Mouse (Mus musculus) CD4-positive, CD25-positive, alpha-beta regulatory T cell, adult 2 months (primary cell): ENCODE data around the gene Pspn.

ENCODE experiments used
- DNase-seq: peaks from one replicate; pipeline ENCODE4 v3.0.0-alpha.2; 2012; ENCODE audit warnings: low read depth, low spot score

The Pspn gene

DNA sequence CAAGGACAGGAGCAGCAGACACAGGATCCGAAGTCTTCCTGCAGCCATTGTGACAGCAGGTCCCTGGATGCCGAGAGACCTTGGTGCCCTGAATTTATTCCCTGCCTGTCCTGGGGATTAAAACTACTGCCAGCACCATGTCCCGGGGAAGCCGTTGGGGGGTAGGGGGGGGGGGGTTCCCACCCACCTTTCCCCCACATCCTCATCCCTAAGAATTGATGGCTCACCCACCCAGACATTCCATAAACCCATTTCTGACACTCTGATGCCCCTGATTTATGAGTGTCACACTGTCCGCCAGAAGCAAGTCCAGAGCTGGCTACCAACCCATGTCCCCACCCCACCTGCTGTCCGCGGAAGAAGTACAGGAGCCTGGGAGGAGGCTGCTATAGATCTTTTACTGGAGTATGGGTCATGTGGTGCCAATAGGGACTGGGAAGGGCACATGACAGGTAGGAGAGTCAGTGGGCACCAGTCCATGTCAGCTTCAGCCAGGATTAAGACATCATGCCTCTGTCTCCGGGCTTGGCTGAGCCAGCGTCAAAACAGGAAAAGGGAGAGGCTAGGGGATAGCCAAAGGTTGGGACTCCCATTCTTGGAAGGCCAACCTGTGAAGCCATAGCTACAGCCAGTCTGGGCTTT is at the start of gene Pspn:
TSS of gene Pspn (minus strand) at position 51 of the 642 bp plus-strand sequence.
- DNase-seq: no peak

DNA sequence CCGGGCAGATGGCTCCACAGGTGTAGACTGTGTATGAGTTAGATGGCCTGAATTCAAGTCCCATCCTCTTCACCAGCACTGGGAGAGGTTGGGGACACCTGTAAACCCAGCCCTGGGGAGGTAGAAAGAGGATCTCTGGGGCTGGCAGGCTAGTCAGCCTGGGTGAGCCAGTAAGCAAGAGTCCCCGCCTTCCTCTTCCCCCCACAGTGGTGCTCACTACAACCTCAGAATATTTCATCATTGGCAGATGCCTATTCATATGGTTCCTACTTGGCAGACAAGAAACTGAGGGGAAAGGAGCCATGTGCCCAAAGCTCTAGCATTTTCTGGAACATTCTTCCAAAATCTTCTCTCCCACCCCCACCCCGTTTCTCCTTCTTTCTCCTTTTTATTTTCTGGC is 49.0 kb upstream of the Pspn start:
- DNase-seq: no peak

DNA sequence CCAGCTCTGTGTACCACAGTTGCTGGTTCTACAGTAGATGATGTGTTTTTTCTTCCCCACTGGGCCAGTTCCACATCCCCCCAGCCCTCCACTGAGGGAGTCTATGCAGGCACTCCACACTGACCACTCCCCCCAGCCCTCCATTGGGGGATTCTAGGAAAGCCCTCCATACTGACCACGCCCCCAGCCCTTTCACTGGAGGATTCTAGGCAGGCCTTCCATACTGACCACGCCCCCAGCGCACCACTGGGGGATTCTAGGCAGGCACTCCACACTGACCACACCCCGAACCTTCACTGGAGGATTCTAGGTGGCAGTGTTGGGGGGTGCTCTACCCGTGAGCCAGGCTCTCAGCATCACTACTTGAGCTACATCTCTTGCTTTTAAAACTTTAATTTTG is 47.6 kb upstream of the Pspn start:
- no peak for DNase-seq

DNA sequence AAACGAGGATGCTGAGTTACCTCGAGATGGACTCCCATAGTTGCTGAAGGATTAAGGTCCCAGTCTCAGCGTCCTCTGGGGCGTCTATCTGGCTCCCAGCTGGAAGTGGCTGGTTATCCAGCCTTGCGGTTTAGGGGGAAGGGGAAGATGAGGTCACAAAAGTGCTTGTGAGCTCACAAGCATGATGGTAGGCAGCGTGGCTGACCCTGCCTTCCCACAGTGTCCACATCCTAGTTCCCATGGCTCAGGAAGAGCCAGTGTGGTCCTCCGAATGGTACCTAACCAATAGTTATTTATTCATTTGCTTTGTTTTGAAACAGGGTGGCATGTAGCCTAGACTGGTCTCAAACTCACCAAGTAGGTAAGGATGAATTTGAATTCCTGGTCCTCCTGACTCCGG is 41.7 kb upstream of the Pspn start, which contains the start of gene Slc25a41:
TSS of gene Slc25a41 (minus strand) at position 101 of the 400 bp plus-strand sequence.
- DNase-seq: no peak

DNA sequence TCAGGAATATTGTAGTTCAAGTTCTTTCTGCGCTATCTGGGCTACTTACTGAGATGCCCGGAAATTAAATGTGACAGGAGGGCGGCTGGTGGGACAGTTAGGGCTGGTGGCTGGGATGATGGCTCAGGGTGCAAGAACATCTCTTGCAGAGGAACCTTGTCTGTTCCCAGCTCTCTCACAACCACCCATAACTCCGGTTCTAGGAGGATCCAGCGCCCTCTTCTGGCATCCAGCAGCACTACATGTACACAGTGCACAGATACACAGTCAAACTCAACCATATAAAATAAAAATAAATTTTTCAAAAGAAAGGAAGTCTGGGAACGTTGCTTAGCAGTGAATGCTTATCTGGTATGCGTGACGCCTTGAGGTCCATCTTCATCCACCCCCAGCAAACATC is 39.2 kb upstream of the Pspn start:
- DNase-seq: peak; percentile 20

DNA sequence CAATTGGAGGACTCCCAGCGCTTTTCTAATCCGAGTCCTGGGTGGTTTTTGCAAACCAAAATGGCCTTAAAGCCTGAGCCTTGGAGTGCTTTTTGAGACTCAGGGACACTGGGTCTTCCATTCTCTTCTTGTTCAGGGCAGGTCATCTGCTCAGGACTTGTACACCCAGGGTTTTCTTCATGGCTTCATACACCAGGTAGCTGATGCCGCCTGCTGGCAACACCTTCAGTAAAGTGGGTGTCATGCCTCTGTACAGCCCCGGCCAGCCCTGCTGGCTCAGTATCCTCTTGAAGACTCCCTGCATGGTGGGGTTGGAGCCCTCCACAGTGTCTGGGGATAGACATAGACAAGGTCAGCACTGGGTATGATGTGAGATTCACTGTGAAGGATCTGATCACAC is 33.0 kb upstream of the Pspn start:
- DNase-seq: peak; percentile 24

DNA sequence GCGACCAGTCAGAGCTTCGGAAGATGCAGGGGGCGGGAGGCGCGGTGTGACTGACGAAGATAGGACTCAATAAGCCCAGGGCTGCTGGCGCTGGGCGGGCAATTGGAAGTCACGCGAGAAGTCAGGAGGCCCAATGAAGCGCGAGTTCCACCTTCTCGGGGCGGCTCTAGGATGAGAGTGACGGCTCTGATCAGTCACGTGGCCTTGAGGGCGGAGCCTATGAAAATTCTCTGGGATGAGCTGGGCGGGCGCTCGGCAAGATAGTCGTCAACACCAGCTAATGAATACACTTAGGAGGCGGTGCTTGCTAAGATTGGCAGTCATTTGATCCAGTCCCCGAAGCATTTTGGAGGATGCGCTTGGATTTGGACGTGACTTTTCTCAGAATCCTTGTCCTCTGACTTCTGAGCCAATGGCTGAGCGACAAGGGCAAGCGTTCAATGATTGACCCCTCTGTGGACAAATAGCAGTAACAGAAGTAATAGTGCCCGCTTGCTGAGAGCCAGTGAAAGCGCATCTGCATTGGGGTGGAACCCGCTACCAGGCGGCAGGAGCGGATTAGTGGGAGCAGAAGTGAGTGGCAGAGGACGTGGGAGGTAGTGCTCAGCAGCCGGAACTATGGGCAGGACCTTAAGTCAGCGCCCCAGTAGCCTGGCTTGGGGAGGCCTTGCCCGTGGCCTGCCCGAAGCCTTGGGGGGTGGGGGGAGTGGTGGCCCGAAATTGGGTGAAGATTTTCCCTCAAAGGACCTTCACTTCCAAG is 32.0 kb upstream of the Pspn start:
- peak; percentile 100 for DNase-seq

DNA sequence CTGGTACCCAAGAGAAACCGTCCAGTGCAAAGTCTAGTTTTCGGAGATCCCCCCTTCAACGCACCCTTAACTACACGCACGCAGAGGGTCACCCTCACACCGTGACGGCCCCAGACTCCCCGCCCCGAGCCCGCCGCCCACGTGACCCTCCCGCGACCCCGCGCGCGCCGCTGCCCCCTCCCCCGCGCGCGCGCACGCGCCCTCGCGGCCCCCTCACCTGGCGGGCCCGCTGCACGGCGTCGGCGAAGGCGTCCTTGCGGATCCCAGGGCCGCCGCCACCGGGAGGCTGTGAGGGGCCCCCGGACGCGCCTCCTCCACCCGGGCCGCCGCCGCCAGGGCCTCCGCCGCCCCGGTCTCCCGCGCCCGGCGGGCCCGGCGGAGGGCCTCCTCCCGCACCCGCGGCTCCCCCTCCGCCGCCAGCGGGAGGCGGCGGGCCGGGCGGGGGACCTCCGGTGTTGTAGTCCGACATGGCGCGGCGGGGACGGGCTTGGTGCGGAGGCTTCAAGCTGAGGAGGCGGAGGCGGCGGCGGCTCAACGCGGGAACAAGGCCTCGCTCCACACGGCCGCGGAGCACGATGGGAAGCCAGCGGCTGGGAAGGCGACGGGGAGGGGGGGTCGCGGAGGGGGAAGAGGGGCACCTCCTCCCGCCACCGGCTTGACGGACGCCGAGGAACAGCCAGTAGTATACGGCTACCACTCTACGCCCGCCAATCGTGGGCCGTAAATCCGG is 31.3 kb upstream of the Pspn start, which contains the start of gene Khsrp:
TSS of gene Khsrp (minus strand) at position 592 of the 730 bp plus-strand sequence.
- DNase-seq: peak; percentile 63

DNA sequence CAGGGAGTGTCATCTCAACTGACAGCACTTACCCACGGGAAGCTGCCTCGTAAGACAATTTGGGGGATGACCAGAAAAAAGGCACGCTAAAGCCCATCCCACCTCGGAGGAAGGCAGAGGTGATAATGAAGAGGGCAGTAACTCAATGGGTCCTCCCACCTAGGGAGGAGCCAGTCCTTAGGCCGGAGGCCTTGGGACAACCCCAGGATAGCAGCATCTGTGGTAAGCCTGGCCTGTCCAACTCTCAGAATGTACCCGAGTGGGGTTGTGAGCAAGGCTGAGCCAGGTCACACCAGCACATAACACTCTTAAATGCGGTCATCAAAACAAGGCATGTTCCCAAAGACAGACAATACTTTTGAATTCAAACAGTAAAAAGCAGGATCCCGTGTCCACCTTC is 29.9 kb upstream of the Pspn start:
- no peak for DNase-seq

DNA sequence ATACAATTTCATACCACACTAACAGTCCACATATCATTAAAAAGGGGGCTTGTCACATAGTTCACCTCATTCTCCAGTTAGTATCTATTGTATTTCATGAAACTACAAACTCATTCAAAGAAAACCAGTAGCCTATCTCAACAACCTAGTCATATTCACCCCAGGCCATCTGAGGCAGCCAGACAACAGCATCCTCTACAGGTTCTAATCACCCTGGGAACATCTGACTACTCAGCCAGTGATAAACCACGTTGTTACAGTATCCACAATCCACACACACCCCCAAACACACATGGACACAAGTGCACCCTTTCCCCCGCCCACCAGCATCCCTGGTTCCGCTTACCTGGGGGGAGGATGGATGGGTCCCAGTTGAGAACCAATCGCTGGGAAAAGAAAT is 27.7 kb upstream of the Pspn start:
- DNase-seq: no peak

DNA sequence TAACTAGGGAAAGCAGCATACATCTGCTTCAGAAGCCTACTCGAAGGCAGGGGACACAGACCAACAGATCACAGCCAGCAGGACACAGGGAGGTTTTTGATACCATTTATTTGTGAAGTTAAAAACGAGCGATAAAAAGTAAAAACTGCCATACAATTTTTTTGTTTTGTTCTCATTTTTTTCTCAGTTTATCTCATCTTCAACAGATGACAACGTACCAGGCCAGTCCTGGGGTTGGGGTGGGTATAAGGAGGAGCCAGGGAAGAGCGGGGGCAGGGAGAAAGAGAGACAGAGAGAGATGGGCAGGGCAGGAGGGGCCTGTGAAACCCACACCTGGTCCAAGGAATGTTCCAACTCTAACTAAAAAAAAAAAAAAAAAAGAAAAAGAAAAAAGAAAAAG is 21.1 kb upstream of the Pspn start:
- no peak for DNase-seq

DNA sequence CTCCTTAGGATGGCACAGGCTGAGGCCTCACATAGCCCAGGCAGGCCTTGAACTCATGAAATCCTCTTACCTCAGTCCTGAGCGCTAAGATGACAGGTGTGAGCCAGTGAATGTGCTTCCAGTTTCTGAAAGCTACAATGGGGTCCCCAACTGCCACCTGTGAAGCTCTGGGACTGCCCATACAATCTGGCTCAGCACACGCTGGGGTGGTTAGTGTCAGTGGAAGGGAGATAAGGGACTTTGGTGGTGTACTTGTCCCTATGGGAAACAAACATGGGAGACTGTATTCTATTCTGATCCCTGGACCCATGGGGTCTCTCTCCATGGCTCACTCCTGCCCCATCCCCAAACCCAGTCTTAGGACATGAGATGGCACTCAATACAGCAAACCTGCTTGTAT is 19.9 kb upstream of the Pspn start:
- no peak for DNase-seq

DNA sequence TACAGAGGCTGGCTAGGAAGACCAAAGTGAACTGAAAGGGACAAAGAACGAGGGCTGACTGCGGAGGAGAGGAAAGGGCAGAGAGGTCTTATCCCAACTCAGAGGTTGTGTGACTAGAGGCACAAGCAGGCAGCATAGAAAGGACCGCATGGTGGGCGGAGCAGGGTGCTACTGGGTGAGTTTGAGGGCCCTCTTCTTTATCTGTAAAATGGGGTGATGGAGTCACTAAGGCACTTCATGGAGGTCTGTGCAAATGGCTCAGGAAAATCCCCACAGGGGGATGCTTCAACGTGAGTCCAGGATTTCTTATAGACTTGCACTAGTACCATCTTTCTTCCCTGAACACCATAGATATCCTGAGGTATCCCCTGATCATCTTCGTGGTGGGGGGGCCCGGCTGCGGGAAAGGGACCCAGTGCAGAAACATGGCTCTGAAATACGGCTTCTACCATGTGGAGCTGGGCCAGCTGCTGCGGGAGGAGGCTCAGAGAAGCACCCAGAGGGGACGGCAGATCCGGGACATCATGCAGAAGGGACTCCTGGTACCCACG is 12.5 kb upstream of the Pspn start:
- DNase-seq: no peak

DNA sequence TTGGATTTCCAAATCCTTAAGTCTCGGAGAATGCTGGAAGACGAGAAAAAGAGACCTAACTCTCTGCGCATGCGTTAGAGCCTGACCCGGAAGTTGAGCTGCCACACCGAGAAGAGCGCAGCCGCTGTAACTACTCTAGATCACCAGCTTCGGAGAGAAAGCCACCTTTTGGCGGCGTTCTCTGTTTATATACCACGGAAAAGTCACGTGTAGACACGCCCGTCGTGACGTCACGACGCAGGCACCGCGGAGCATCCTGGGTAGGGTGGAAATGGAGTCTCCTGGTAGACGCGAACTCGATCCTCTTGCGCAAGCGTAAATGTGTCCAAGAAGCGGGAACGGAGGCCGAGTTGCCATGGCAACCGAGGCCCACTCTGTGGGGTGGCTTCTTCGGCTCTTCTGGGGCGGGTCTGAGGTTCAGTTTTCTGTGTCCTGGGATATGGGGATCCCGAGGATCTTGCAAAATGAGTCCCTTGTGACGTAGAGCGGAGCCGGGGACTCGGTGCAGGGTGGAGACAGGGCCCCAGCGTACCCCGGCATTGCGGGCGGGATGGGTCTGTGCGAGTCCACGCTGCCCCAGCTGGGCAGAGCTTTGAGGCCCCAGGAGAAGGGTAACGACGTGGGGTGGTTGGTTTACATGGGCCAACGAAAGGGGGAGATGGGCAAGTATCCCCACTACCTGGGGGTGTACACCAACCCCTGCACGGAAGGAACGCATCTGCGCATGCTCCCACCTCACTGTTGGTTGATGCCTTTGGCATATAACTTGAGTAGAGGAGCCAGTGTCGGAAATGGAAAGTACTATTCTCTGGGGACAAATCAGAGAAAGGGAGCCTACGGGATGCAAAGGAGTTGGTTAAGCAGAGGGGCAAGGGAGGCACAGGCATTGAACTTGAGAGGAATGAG is 11.7 kb upstream of the Pspn start, which contains the start of the genes Gtf2f1 and Gm17949:
TSS of gene Gtf2f1 (minus strand) at position 53 of the 906 bp plus-strand sequence.
TSS of gene Gm17949 (plus strand) at position 234 of the 906 bp plus-strand sequence.
- DNase-seq: peak; percentile 99

DNA sequence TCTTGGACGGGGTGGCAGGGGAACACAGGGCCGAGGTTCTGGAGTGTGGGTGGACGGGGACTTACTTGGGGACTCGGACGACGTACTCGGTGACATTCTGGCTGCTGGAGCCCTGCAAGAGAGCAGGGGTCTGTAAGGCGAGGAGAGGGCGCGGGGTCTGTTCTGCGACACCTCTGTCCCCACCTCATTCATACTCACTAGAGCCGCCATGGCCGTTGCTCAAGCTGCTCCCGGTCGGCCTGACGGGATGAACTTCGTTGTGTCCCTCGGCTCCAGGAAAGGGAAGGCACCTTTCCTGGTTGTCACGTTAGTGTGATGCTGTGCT is 11.1 kb upstream of the Pspn start:
- no peak for DNase-seq

DNA sequence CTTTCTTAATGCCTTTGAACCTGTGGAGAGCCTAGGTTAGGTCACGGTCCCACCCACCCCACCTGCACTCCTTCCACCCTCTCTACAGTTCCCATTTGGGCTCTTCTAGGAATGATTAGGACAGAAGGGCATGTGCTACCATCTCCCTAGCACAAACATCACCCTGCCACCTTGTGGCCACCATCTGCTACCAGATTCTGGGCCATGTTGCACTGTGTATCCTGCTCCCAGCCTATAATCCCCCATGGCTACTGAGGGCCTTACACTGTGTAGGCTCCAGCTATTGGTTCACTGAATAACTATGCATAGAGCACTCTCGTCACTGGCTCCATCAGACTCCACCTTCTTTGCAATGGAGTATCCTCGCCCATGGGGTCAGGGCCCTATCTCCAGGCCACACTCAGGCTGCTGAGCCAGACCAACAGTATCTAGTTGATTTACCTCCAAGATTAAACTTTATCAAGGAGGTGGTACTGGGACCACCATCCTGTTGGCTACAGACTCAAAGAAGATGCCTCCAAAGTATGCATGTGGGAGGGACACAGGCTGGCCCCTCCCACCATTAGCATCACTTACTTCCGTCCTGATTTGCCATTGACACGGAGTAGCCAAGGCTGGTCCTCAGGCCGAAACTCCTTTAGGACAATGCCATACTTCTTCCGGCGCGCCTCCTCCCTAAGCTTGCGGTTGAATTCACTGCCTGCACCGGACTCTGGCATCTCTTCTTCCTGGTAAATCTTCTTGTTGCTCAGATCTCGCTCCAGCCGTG is 7.5 kb upstream of the Pspn start:
- peak; percentile 33 for DNase-seq

DNA sequence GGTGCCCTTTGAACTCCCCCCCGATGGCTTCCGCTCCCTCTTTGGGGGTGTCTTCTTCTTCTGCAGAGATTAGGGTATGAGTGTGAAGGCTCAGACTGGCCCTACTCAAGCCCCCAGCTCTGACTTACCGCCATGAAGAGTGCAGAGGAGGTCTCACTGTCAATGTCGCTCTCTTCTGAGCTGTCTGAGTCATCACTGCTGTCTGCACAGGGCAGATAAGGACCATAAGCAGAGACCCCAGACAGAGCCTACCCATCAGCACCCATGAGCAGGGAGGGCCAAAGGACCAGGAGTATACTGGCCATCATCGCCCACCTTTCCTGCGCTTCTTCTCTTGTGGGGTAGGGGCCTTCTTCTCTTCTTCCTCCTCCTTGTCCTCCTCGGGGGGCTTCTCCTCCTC is 4.2 kb upstream of the Pspn start:
- no peak for DNase-seq

DNA sequence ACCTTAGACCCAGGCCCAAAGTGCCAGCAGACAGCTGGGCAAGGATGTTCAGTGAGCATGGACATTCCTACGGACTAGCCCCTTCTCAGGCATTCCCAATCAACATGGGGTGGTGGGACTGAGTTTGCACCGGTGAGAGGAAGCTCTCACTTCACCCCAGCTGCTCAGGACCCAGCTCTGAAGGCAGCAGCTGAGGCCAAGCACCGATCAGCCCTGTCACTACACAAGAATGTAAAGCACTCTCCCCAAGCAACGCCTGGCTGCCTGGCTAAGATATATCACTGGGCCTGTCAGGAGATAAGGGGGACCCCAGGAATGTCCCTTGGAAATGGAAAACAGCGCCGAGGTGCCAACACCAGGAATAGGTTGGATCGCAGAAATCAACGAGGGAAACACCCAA is 1.4 kb upstream of the Pspn start:
- DNase-seq: no peak

DNA sequence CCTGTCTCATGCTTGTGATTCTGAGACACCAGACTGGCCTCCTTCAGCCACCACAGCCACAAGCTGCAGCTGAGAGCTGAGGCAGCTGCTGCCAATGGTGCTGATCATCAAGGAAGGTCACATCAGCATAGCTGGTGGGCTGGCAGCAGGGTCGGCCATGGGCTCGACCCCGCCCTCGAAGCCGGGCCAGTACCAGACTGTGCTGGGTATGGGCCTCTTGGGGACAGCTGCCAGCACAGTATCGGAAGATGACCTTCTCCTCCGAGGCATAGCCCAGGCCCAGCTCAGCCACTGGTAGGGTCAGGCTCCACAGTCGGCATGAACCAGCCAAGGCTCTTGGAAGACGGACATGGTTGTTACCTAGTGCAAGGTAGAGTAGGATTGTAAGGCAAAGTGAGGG is 404 bp downstream of the Pspn start:
- no peak for DNase-seq

DNA sequence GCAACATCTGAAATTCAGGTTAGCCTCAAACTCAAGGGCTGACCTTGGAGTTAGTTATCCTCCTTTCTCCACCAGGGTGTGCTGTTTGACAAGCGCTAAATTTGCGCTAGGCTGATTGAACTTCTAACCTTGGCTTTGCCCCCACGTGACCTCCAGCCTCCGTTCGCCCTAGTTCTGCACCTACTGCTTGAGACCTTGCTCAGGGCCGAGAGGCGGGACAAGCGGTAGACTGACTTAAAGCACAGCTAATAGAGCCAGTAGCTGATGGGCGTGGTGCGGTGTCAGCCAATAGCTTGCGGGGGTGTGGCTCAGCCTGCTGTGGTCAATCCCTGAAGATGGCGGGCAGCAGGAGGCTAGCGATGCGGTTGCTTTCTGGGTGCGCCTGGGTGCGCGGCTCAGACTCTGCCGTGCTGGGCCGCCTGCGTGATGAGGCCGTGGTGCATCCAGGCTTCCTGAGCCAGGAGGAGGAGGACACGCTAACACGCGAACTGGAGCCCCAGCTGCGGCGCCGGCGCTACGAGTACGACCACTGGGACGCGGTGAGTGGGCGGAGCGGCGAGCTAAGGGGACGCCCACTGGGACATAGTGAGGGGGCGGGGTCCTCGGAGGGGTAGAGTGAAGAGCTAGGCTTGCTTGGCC is 2.7 kb downstream of the Pspn start, which contains the start of gene Alkbh7:
TSS of gene Alkbh7 (plus strand) at position 311 of the 639 bp plus-strand sequence.
- DNase-seq: peak; percentile 99
